Mouse (Mus musculus): ENCODE measurements around the gene Cul4a. TPM values are rescaled to one million over a fixed set of nuclear protein-coding genes. Genes with fewer than 3 reads are reported as not detected.

Cul4a gene
- total RNA-seq, 4 experiments from 2014 or later, result 75.8 to 84.1 (median 80.2) TPM

DNA sequence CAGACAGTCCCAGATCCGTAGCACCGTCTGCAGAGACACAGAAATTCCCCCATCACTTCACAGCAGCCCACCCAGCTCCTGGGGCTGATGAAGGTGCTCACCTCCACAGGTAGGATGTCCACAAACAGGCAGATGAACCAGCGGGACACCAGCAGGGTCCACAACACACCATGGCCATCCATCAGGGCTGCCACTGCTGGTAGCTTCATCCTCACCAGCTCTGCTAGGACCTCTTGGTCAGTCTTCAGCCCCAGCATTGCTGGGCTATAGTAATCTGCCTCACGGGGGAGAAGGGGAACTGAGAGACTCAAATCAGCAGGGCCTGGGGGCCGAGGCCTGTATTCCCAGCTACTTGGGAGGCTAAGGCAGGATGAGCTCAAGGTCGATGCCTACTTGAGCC, 74.1 kb downstream of the Cul4a start:
- DNase-seq (ENCODE audit: low spot score), result no peak

- DNase-seq (ENCODE audit: low spot score), result no peak
Measured at GRCm38 (mm10) chr8:13179948-13180347, 74.5 kb downstream of the Cul4a start.

DNA sequence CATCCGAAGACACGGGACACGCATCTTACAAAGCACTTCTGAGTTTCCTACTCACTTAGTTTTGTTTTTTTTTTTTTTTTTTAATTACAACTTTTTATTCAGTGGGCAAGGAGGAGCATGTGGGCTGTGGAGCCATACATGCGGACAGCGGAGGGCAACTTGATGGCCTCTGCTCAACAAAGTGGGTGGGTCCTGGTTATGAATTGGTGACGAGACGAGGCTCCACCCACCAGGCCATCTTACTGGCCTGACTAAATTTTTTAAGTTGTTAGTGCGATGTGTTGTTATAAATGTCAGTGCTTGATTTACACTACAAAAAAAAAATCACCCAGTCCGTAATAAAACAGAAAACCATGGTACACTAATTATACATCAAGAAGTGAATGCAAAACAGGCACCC, 75.0 kb downstream of the Cul4a start:
- no peak for DNase-seq (ENCODE audit: low spot score)

DNA sequence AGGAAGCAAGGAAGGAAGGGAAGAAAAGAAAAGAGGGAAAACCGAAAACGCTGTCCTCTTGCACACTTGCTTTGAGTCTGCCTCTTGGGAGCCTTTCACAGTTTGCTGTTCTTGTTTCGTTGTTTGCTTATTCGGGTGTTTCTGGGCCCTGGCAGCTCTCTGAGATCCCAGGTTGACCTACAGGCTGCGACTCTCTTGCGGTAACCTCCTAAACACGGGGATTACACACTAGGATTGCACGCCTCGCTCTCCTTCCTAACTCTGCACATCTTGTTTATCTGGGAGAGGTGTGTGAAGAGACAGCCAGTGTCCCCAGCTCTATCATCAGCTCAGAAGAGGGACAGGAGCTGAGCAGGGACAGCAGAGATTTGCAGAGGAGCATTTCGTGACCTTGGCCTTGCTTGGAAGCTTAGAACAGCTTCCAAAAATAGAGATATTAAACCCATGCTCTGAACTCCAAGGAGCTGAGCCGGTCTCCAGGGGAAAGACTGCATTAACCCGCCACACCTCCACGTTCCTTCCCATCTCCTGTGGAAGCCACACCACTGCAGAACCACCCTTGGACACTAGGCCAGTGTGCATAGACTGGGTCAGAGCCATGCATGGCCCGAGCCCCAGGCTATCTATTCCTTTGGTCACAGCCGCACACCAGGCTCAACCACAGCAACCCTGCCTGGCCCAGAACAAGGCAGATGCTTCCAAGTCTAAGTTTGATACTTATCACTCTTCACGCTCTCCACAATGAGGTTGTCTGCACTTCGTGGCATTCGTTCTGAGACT, 75.7 kb downstream of the Cul4a start:
- DNase-seq (ENCODE audit: low spot score), result no peak

DNA sequence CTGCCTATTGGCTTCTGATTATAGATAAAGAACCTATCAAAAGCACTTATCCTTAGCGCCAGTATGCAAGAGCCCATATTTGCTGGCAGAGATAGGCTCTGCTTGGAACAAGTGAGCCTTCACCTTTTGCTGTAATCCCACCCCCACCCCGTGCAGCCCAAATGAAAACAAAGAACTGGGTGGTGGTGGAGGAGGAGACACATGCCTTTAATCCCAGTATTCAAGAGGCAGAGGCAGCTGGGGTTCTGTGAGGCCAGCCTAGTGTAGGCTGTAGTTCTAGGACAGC, 76.2 kb downstream of the Cul4a start:
- DNase-seq (ENCODE audit: low spot score), result no peak

DNA sequence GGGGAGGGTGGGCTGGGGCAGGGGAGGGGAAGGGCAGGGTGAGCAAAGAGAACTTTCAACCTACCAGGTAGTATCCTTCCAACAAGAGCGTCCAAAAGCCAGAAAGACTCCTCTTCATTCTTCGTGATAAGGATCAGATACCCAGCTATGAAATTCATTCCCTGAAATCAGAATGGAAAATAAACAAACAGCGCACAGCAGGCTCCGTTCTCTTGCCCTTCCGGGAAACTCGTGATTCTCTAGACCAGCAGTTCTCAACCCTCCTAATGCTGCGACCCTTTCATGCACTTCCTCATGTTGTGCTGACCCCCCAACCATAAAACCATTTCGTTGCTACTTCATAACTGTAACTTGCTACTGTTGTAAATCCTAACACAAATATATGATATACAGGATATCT, 81.4 kb downstream of the Cul4a start:
- DNase-seq (ENCODE audit: low spot score), result no peak

DNA sequence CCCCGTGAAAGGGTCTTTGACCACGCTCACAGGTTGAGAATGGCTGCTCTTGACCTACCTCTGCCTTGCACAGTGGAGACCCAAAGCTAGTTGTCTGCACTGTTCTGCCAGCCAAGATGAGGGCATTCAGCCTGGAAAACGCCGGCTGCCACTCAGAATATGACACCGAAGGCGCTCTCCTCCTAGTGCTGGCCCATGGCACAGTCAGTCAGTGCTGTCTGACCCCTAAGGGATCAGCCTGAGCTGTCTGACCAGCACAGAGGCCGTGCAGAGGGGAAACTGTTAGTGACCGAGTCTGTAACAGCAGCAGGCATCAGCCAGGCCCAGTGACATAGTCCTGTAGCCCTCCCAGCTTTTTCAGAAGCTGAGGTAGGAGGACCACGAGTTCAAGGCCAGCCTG, 81.8 kb downstream of the Cul4a start:
- DNase-seq (ENCODE audit: low spot score), result no peak

DNA sequence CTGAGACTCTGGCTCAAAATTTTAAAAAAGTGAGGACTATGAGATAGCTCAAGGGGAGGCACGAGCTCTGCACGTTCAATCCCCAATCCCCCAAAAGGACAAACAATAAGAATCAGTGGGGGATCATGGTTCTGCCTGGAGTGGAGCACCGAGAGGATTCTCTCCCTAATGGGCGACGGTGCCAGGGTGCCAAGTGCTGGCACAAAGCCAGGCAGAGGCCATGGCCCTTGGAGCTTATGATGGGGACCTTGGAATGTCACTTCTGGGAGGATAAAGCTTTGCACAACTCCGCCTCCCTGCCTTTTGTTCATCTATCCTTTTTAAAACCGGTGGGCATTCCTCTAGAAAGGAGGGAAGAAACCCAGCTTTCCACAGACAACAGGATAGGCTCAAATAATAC, 82.2 kb downstream of the Cul4a start:
- no peak for DNase-seq (ENCODE audit: low spot score)

- DNase-seq (ENCODE audit: low spot score), result no peak
Measured at GRCm38 (mm10) chr8:13188052-13188555, 82.7 kb downstream of the Cul4a start.

DNA sequence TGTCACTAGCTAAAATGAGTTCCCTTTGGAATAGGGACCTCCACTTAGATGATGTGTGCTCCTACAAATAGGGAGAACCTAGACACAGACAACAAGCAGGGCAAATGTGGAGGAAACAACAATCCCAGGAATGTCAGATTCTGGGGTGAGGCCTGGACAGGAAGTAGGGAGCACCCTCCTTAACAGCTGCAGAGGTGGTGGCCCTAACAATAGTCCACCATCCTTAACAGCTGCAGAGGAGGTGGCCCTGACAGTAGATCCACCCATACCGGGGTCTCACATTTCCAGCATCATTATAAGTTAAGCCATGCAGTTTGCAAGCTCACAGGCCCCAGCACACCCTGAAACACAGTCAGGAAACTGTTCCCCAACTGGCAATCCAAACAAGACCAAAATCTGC, 83.4 kb downstream of the Cul4a start:
- no peak for DNase-seq (ENCODE audit: low spot score)

- DNase-seq (ENCODE audit: low spot score), result no peak
Measured at GRCm38 (mm10) chr8:13190235-13190634, 84.8 kb downstream of the Cul4a start.

- no peak for DNase-seq (ENCODE audit: low spot score)
Measured at GRCm38 (mm10) chr8:13194818-13195217, 89.4 kb downstream of the Cul4a start.

- no peak for DNase-seq (ENCODE audit: low spot score)
Measured at GRCm38 (mm10) chr8:13197493-13197892, 92.1 kb downstream of the Cul4a start.

Small RNAs within 50 kb of the gene (microRNA-seq; reads per million reads assigned to microRNA genes)
- gene Mir1968, result 25.5 reads per million, percentile 40 among the genes with 10 or more reads in this experiment
- not detected for gene Mir7065

Other genes starting within 250 kb of the Cul4a start
- gene Mcf2l, start 231.8 kb upstream of the Cul4a start, total RNA-seq (2022), result 10 to 100 TPM; 55.6 to 85.0 (median 65.1) TPM
- 1 to 10 TPM in 1 of 4 experiments, under 1 TPM in 2, not detected in 1; 0.22 to 2.2 (median 0.31) TPM for gene F7, start 79.6 kb upstream of the Cul4a start, total RNA-seq (2022)
- 1 to 10 TPM in 1 of 4 experiments, under 1 TPM in 3; 0.35 to 5.7 (median 0.47) TPM for gene F10, start 68.3 kb upstream of the Cul4a start, total RNA-seq (2022)
- not detected for gene Proz, start 44.7 kb upstream of the Cul4a start, total RNA-seq (2022)
- 1 to 10 TPM; 8.4 to 9.7 (median 9.4) TPM for gene Pcid2, start 162 bp upstream of the Cul4a start, total RNA-seq (2022)
- gene Lamp1, start 53.5 kb downstream of the Cul4a start, total RNA-seq (2022), result 100 to 1,000 TPM; 413 to 443 (median 429) TPM
- 1 to 10 TPM; 3.7 to 6.6 (median 4.6) TPM for gene Grtp1, start 95.0 kb downstream of the Cul4a start, total RNA-seq (2022)
- 100 to 1,000 TPM; 586 to 686 (median 600) TPM for gene Adprhl1, start 148.5 kb downstream of the Cul4a start, total RNA-seq (2022)
- 10 to 100 TPM; 67.1 to 79.4 (median 73.3) TPM for gene Dcun1d2, start 182.5 kb downstream of the Cul4a start, total RNA-seq (2022)
- 10 to 100 TPM; 28.3 to 38.8 (median 33.8) TPM for gene Tmco3, start 182.6 kb downstream of the Cul4a start, total RNA-seq (2022)
- 10 to 100 TPM; 34.4 to 43.9 (median 38.3) TPM for gene Tfdp1, start 233.1 kb downstream of the Cul4a start, total RNA-seq (2022)

Data from heart, adult 8-10 months (tissue).